12 mouse cellular contexts compared by ENCODE assay signal in the genomic region with DNA sequence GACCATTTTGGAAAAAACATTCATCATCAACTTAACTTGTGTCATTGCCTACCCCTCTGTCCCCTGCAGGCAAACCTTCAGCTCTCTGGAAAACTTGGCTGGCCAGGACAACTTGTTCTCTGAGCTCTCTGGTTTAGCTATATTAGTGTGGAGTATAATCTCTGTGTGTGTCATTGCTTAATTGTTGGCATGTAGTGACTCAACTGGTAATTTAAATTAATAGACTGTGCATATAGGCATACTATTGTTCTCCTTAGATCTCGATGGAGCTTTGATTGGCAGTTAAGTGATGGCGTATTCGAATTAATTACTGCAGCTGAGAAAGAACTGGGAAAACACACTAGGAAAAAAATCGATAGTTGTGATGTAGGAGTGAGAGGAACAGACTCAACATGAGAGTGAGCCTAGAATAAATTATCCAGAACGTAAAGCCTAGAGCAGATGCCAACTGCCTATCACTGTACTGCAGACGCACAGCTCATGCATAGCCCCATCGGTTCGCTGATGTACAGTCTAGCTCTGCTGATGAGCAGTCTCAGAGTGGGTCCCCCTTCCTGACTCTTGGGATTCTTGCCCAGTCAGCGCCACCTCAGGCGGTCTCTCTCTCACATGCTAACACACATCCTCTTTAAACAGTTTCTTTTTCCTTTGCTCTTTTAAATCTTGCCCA. TPM values are rescaled to one million over a fixed set of nuclear protein-coding genes. Genes with fewer than 3 reads are reported as not detected.
DNase-seq lines count a peak whose midpoint lies in the region; ATAC-seq lines count a peak whose summit lies in the region.
"Had no signal": no experiment of that assay in that cellular context is flagged by ENCODE, and none has a peak within 500 bp of the region (broad histone marks: within the 10 kb centered on the region; RNA-seq: fewer than 3 reads in every experiment).

No protein-coding gene starts in this region.

- no peaks in the 10 kb centered on the region for H3K9me3 ChIP-seq in hindbrain, embryonic 14.5 days (ENCODE audit: control insufficient read depth, low read length)
- no peaks in the 10 kb centered on the region for H3K9me3 ChIP-seq in neural tube, embryonic 13.5 days

- H3K27ac ChIP-seq in hindbrain, embryonic 14.5 days: peak overlapping the region; percentile 67
- peak overlapping the region; percentile 30; the same call in 1 of the 2 replicates for H3K27ac ChIP-seq in neural tube, embryonic 13.5 days (replicated peaks)

- peak; percentile 15 to 33 for DNase-seq in left cerebral cortex, postnatal 25 days (ENCODE audit: low spot score in 2 of 2)
- no peak for DNase-seq in left cerebral cortex, postnatal 4 days
- DNase-seq in fat pad, adult 2 months (ENCODE audit: extremely low read depth, low read depth, low spot score): peak; percentile 91
- DNase-seq in hindbrain, embryonic 14.5 days (ENCODE audit: low spot score): no peak
- no peak for DNase-seq in cerebellum, adult 9-10 months
- DNase-seq in layer of hippocampus, adult 11-12 months (ENCODE audit: low spot score): no peak
- DNase-seq in thymus, postnatal 14 days: no peak
- DNase-seq: gastrocnemius, postnatal 14 days; layer of hippocampus, adult 9-11 months; lung, adult 18-20 months had no signal

- H3K27me3 ChIP-seq in hindbrain, embryonic 14.5 days (ENCODE audit: control insufficient read depth, insufficient read depth, low read length): no peaks in the 10 kb centered on the region
- no peaks in the 10 kb centered on the region for H3K27me3 ChIP-seq in neural tube, embryonic 13.5 days
- H3K27me3 ChIP-seq: CH12.LX had no signal

- 34% methylated on average over 10 of the region's 10 CpGs for WGBS in hindbrain, embryonic 14.5 days
- WGBS in neural tube, embryonic 13.5 days: 53% methylated on average over 10 of the region's 10 CpGs

- intact Hi-C loops in left cerebral cortex, postnatal 25 days (cut with DNase I): no loop called here
- intact Hi-C loops in left cerebral cortex, postnatal 4 days (cut with DNase I): no loop called here

- no peak overlapping the region for H3K4me3 ChIP-seq in hindbrain, embryonic 14.5 days (replicated peaks; ENCODE audit: low read length)
- H3K4me3 ChIP-seq in neural tube, embryonic 13.5 days: no peak overlapping the region

- no peak overlapping the region for H3K4me2 ChIP-seq in hindbrain, embryonic 14.5 days (replicated peaks)
- no peak overlapping the region for H3K4me2 ChIP-seq in neural tube, embryonic 13.5 days

- no peaks in the 10 kb centered on the region for H3K36me3 ChIP-seq in hindbrain, embryonic 14.5 days (replicated peaks; ENCODE audit: control insufficient read depth, insufficient read depth)
- H3K36me3 ChIP-seq in neural tube, embryonic 13.5 days: no peaks in the 10 kb centered on the region

- no peak overlapping the region for H3K9ac ChIP-seq in hindbrain, embryonic 14.5 days
- H3K9ac ChIP-seq in neural tube, embryonic 13.5 days: no peak overlapping the region

- peaks cover 25% of the 10 kb centered on the region for H3K4me1 ChIP-seq in hindbrain, embryonic 14.5 days (replicated peaks; ENCODE audit: control insufficient read depth, insufficient read depth, low read length)
- peaks cover 46% of the 10 kb centered on the region for H3K4me1 ChIP-seq in neural tube, embryonic 13.5 days (replicated peaks)

- peak; percentile 78 for ATAC-seq in hindbrain, embryonic 14.5 days (ENCODE audit: low FRiP score)
- ATAC-seq in neural tube, embryonic 13.5 days (ENCODE audit: low read depth): peak; percentile 87

RNA-seq across cellular contexts. Expression of a gene that starts 35.7 kb away (rescaled TPM):
- 10 to 100 TPM; 24.3 to 27.4 TPM for total RNA-seq in left cerebral cortex, postnatal 25 days (2021)
- total RNA-seq in left cerebral cortex, postnatal 4 days (2021): 10 to 100 TPM; 17.1 to 20.1 TPM
- polyA plus RNA-seq in hindbrain, embryonic 14.5 days (2014; fragmentation: Nextera tagmentation; extraction: Ambion mirVana): 13.1 and 13.6 TPM in 2 replicates
- polyA plus RNA-seq in neural tube, embryonic 13.5 days (2015; fragmentation: Nextera tagmentation; extraction: Ambion mirVana): 10.7 and 11.3 TPM in 2 replicates

Comparison
In these comparisons a context has a peak if more than half of its experiments do, and no peak if none do; other contexts are left out.
1. DNase-seq: peak in left cerebral cortex, postnatal 25 days (2 of 2) and fat pad, adult 2 months (single experiment); none in left cerebral cortex, postnatal 4 days (single experiment), hindbrain, embryonic 14.5 days (single experiment), cerebellum, adult 9-10 months (single experiment), layer of hippocampus, adult 11-12 months (single experiment) and thymus, postnatal 14 days (single experiment).